Mouse (Mus musculus) hindbrain, embryonic 14.5 days (tissue): ENCODE data around the gene Styx. TPM values are rescaled to one million over a fixed set of nuclear protein-coding genes. Genes with fewer than 3 reads are reported as not detected.
"Not testable (repeated sequence)": the region's sequence is repeated elsewhere in the genome, so short reads cannot be mapped to it uniquely, and the experiment has no call there.

Experiments used
- ATAC-seq: fragments of 200-750 bp; cut with Nextera tagmentation; 2 replicates; pipeline ENCODE4 v1.8.0; 2017; ENCODE audit warnings: moderate number of reproducible peaks, mild to moderate bottlenecking, moderate TSS enrichment, moderate library complexity; ENCODE audit not compliant: low FRiP score
- DNase-seq: peaks from one replicate; pipeline ENCODE4 v3.0.0-alpha.2; 2015; ENCODE audit warnings: low spot score
- H3K27ac ChIP-seq: fragments of 300-500 bp; sonication (generic); 2 replicates; pipeline ENCODE4 v1.5.1; 2014; ENCODE audit warnings: mild to moderate bottlenecking, moderate library complexity
- H3K27me3 ChIP-seq: fragments of 300-500 bp; sonication (generic); 2 replicates; pipeline ENCODE4 v1.6.1; 2014; ENCODE audit warnings: mild to moderate bottlenecking, low read length, mixed read lengths; ENCODE audit not compliant: control insufficient read depth, insufficient read depth
- H3K36me3 ChIP-seq: fragments of 300-500 bp; sonication (generic); replicated peaks from 2 replicates; pipeline ENCODE4 v1.6.1; 2014; ENCODE audit not compliant: control insufficient read depth, insufficient read depth
- H3K4me1 ChIP-seq: fragments of 300-500 bp; sonication (generic); replicated peaks from 2 replicates; pipeline ENCODE4 v1.6.1; 2014; ENCODE audit warnings: antibody characterized with exemption, low read length, mixed read lengths; ENCODE audit not compliant: control insufficient read depth, insufficient read depth
- H3K4me2 ChIP-seq: fragments of 300-500 bp; sonication (generic); replicated peaks from 2 replicates; pipeline ENCODE4 v1.6.1; 2014; ENCODE audit warnings: mild to moderate bottlenecking, moderate library complexity
- H3K4me3 ChIP-seq: fragments of 300-500 bp; sonication (generic); replicated peaks from 2 replicates; pipeline ENCODE4 v1.5.1; 2014; ENCODE audit warnings: mild to moderate bottlenecking, low read length
- H3K9ac ChIP-seq: fragments of 300-500 bp; sonication (generic); 2 replicates; pipeline ENCODE4 v1.6.1; 2014
- H3K9me3 ChIP-seq: fragments of 300-500 bp; sonication (generic); 2 replicates; pipeline ENCODE4 v1.6.1; 2016; ENCODE audit warnings: low read length; ENCODE audit not compliant: control insufficient read depth
- WGBS: fragments of 180-500 bp; shearing (Covaris S2); extraction: QIAGEN DNeasy Blood & Tissue Kit; methylation state at CpG from one replicate; pipeline ENCODE4 v1.1.7; 2014; 5-methylcytosine and 5-hydroxymethylcytosine counted together
- polyA plus RNA-seq: library from polyadenylated mRNA; unstranded; fragments of >200 nt; fragmentation: Nextera tagmentation; extraction: Ambion mirVana; gene quantifications from 2 replicates; pipeline ENCODE4 v1.2.1, GENCODE M21; 2014

Gene Styx
- polyA plus RNA-seq, 1 experiment from 2014 or later = 72.1 TPM

GRCm38 (mm10) chr14:45388345-45389181, 37.7 kb downstream of the Styx start:
- WGBS = under 1% methylated on average over 62 of the region's 71 CpGs
- H3K4me1 ChIP-seq = peaks cover 11% of the 10 kb centered on the region
- ATAC-seq = peak; percentile 97
- H3K4me2 ChIP-seq = peak overlapping the region; percentile 77
- DNase-seq = peak; percentile 83
- no peaks in the 10 kb centered on the region for H3K27me3 ChIP-seq
- H3K27ac ChIP-seq = peak overlapping the region; percentile 79
- H3K9ac ChIP-seq = peak overlapping the region; percentile 90
- peak overlapping the region; percentile 86 for H3K4me3 ChIP-seq
- H3K9me3 ChIP-seq = no peaks in the 10 kb centered on the region
- H3K36me3 ChIP-seq = no peaks in the 10 kb centered on the region; the same call in 1 of the 2 replicates

- no peaks in the 10 kb centered on the region for H3K9me3 ChIP-seq
- peak overlapping the region; percentile 79 for H3K27ac ChIP-seq
- H3K4me2 ChIP-seq = peak overlapping the region; percentile 77
- H3K36me3 ChIP-seq = no peaks in the 10 kb centered on the region
- H3K4me1 ChIP-seq = peaks cover 11% of the 10 kb centered on the region
- ATAC-seq (no peak), DNase-seq (peak; percentile 28)
- no peaks in the 10 kb centered on the region for H3K27me3 ChIP-seq
- peak overlapping the region; percentile 90 for H3K9ac ChIP-seq
- peak overlapping the region; percentile 86 for H3K4me3 ChIP-seq
- WGBS = 24% methylated on average over 3 of the region's 3 CpGs
Measured at GRCm38 (mm10) chr14:45389194-45389593, 38.3 kb downstream of the Styx start.

- DNase-seq = no peak
- H3K4me3 ChIP-seq = no peak overlapping the region
- no peaks in the 10 kb centered on the region for H3K36me3 ChIP-seq
- 89% methylated on average over 3 of the region's 3 CpGs for WGBS
- no peaks in the 10 kb centered on the region for H3K4me1 ChIP-seq
- no peak overlapping the region for H3K4me2 ChIP-seq
- no peaks in the 10 kb centered on the region for H3K9me3 ChIP-seq
- H3K9ac ChIP-seq = no peak overlapping the region
- no peak for ATAC-seq
- H3K27ac ChIP-seq = no peak overlapping the region
- no peaks in the 10 kb centered on the region for H3K27me3 ChIP-seq
Measured at GRCm38 (mm10) chr14:45399836-45400235, 48.9 kb downstream of the Styx start.

GRCm38 (mm10) chr14:45403651-45404050, 52.8 kb downstream of the Styx start:
- Histone ChIP-seq H3K4me3 (no peak overlapping the region), H3K4me1 (no peaks in the 10 kb centered on the region), H3K9ac (no peak overlapping the region), H3K36me3 (no peaks in the 10 kb centered on the region), H3K9me3 (no peaks in the 10 kb centered on the region), H3K4me2 (no peak overlapping the region), H3K27me3 (no peaks in the 10 kb centered on the region), H3K27ac (no peak overlapping the region)
- WGBS = 85% methylated on average over 7 of the region's 7 CpGs
- ATAC-seq (no peak), DNase-seq (no peak)

GRCm38 (mm10) chr14:45404813-45405212, 53.9 kb downstream of the Styx start, which contains the start of gene Gnpnat1:
Gene Gnpnat1 (minus strand): TSS chr14:45404913.
- not testable (repeated sequence) for H3K4me2 ChIP-seq, DNase-seq, H3K27me3 ChIP-seq, H3K27ac ChIP-seq, H3K4me3 ChIP-seq, H3K4me1 ChIP-seq, H3K9me3 ChIP-seq, H3K9ac ChIP-seq, H3K36me3 ChIP-seq, ATAC-seq
- 83% methylated on average over 1 of the region's 3 CpGs for WGBS

GRCm38 (mm10) chr14:45416265-45416664, 65.4 kb downstream of the Styx start:
- no peak for DNase-seq
- Histone ChIP-seq H3K4me3 (no peak overlapping the region), H3K4me2 (no peak overlapping the region), H3K9me3 (no peaks in the 10 kb centered on the region), H3K27ac (no peak overlapping the region), H3K4me1 (no peaks in the 10 kb centered on the region), H3K36me3 (no peaks in the 10 kb centered on the region), H3K9ac (no peak overlapping the region), H3K27me3 (no peaks in the 10 kb centered on the region)
- ATAC-seq = no peak
- WGBS = 96% methylated on average over 4 of the region's 4 CpGs

- Histone ChIP-seq H3K9me3 (no peaks in the 10 kb centered on the region), H3K27ac (no peak overlapping the region), H3K36me3 (no peaks in the 10 kb centered on the region), H3K4me3 (no peak overlapping the region), H3K27me3 (no peaks in the 10 kb centered on the region), H3K4me2 (no peak overlapping the region), H3K4me1 (no peaks in the 10 kb centered on the region), H3K9ac (no peak overlapping the region)
- ATAC-seq (no peak), DNase-seq (no peak)
- 93% methylated on average over 3 of the region's 3 CpGs for WGBS
Measured at GRCm38 (mm10) chr14:45418553-45418952, 67.7 kb downstream of the Styx start.

GRCm38 (mm10) chr14:45419323-45419722, 68.4 kb downstream of the Styx start:
- DNase-seq (no peak), ATAC-seq (no peak)
- Histone ChIP-seq H3K4me2 (no peak overlapping the region), H3K27me3 (no peaks in the 10 kb centered on the region), H3K4me3 (no peak overlapping the region), H3K4me1 (no peaks in the 10 kb centered on the region), H3K27ac (no peak overlapping the region), H3K9ac (no peak overlapping the region), H3K36me3 (no peaks in the 10 kb centered on the region), H3K9me3 (no peaks in the 10 kb centered on the region)
- WGBS = 89% methylated on average over 4 of the region's 4 CpGs

GRCm38 (mm10) chr14:45422371-45422770, 71.5 kb downstream of the Styx start:
- no peak overlapping the region for H3K4me3 ChIP-seq
- H3K4me2 ChIP-seq = no peak overlapping the region
- no peak for ATAC-seq
- no peak for DNase-seq
- H3K27ac ChIP-seq = no peak overlapping the region
- H3K9ac ChIP-seq = no peak overlapping the region
- no peaks in the 10 kb centered on the region; the same call in 1 of the 2 replicates for H3K9me3 ChIP-seq
- H3K36me3 ChIP-seq = no peaks in the 10 kb centered on the region
- H3K4me1 ChIP-seq = no peaks in the 10 kb centered on the region
- H3K27me3 ChIP-seq = no peaks in the 10 kb centered on the region
- WGBS = 49% methylated on average over 4 of the region's 4 CpGs
